Mouse (Mus musculus): Measurements from ENCODE around the gene Trim38.

GRCm38 (mm10) chr13:23756790-23757189 lies 12.9 kb upstream of the Trim38 start, which contains the start of gene Hist1h4b:
- TF ChIP-seq EP300 (IDR thresholded peaks at IDR 0.05) (peak; percentile 80), CTCF (IDR thresholded peaks at IDR 0.05) (no peak)

Data from lung, postnatal 0 days (tissue).